Mouse (Mus musculus) mouse embryonic stem cell (cell line): ENCODE measurements around the gene P3h2.

Source experiments
- in situ Hi-C, 2 experiments: fragments of 300-500 bp; cut with MboI; formaldehyde crosslinking; loops; 1 replicate in 1 of 2; 3 replicates in 1 of 2; pipeline ENCODE4 v1.14.3; 2019 to 2020; ENCODE audit warnings: low sequenced_read_pairs in 2 of 2, low pct_unique_long_range_greater_than_20kb in 1 of 2, mixed read lengths in 1 of 2; ENCODE audit not compliant: unreplicated experiment in 1 of 2

The P3h2 gene

GRCm38 (mm10) chr16:25954614-25955013 is 151.0 kb downstream of the P3h2 start:
- in situ Hi-C loops, result loop anchor here in 1 of 2 experiments (25.0 kb wide), 1 partner anchor 592 kb away; no protein-coding TSS in a partner anchor

- in situ Hi-C loops, result loop anchor here in 1 of 2 experiments (25.0 kb wide), 1 partner anchor 591 kb away; no protein-coding TSS in a partner anchor
Measured at GRCm38 (mm10) chr16:25953359-25953758, 152.2 kb downstream of the P3h2 start.

GRCm38 (mm10) chr16:25952005-25952404 is 153.6 kb downstream of the P3h2 start:
- in situ Hi-C loops, result loop anchor here in 1 of 2 experiments (25.0 kb wide), 1 partner anchor 590 kb away; no protein-coding TSS in a partner anchor

GRCm38 (mm10) chr16:25948067-25948466 is 157.5 kb downstream of the P3h2 start:
- in situ Hi-C loops, result no loop called here

GRCm38 (mm10) chr16:25945151-25945955 is 160.2 kb downstream of the P3h2 start:
- in situ Hi-C loops, result no loop called here

GRCm38 (mm10) chr16:25942261-25942660 is 163.3 kb downstream of the P3h2 start:
- in situ Hi-C loops, result no loop called here

GRCm38 (mm10) chr16:25934181-25934580 is 171.4 kb downstream of the P3h2 start:
- in situ Hi-C loops, result no loop called here

GRCm38 (mm10) chr16:25912185-25912584 is 193.4 kb downstream of the P3h2 start:
- in situ Hi-C loops, result no loop called here
